Mouse (Mus musculus): Measurements from ENCODE around the gene Tmem87b.

Tmem87b gene

DNA sequence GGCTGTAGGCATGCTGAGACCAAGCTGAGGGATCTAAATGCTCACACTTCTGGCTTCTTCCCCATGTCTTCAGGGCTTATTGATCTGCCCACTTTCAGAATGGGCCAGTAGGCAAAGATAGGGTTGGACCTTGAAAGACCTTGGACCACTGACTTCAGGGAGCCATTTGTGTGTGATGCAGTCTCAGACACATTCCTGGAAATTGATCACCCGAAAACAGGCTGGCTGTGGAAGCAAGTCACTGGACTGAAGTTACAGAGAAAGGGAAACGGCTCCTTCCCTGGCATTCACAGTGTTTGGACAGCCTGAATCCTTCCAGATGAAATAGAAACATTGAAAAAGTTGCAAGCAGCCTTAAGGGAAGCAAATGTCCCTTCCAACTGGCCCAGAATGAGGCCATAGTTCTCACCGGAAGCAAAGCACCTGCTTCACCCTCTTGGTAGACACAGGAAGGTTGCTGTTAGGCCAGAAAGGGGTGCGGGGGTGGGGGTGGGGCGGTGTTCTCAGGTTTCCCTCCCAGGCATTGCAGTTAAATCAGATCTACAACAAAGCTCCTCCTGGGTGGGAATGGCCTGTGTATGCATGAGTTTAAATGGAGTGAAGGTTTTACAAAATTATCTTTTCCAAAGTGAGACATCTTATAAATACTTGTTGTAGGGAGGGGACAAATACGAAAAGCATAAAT lies 70.1 kb downstream of the Tmem87b start:
- no peak for DNase-seq (ENCODE audit: low spot score in 2 of 2)

DNA sequence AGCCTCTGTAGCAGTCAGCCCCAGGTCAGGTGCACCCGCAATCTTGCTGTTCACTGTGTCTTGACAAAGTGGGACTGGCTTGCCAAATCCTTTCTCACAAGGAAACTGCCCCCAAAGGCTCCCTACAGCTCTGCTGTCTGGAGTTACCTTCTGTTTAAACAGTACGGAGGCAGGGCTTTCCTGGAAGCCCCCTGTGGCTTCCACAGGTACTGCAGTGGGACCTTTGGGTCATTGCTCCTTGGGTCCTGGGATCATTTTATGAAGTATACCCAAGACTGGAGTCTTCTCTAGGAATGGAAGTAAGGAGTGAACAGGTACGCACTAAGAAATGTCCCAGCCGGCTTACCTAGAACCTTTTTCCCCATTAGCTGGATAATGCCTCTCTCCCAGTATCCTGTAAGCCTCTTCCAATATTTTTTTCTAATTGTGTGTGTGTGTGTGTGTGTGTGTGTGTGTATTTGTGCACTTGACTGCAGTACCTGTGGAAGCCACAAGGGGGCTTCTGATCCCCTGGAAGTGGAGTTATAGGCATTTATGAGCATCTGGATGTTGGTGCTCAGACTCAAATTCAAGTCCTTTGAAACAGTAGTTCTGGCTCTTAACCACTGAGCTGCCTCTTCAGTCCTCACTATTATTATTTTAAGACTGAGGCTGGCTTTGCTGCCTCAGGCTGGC lies 72.9 kb downstream of the Tmem87b start:
- no peak for DNase-seq (ENCODE audit: low spot score in 2 of 2)

DNA sequence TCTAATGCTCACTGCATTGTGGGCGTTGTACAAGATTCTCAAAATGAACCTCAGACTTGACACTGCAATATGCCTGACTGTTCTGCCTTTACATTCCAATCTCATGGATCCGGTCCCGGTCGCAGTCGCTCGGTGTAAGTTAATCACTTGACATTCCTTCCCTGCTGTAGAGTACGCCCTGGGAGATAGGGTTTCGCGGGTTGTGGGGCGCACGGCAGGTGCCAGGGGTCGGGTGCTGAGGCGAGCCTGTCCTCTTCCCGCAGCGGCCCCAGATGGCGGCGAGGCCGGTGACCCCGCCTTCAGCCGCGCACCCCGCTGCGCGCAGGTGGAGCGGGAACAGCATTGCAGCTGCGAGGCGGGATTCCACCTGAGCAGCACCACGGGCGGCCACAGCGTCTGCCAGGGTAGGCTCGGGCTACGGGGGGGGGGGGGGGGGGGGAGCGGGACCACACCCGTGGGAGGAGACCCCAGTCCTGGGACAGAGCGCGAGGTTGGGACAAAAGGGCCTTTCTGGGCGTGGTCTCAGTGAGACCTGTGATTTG lies 74.3 kb downstream of the Tmem87b start:
- DNase-seq (ENCODE audit: low spot score in 2 of 2): no peak

DNA sequence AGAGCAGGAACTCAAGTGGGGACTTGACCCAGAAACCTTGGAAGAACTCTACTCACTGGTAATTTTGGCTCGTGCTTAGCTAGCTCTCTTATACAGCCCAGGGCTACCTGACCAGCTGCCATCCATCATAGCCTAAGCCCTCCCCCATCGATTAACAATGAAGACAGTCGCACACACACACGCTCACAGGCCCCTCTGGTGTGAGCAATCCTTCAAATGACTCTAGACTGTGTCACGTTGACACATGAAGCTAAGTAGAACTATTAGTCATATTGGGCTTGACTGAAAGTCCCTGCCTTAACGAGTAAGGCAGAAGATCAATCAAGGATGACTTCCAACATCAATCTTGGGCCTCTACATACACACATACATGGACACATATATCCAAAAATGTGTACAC lies 84.9 kb downstream of the Tmem87b start:
- DNase-seq (ENCODE audit: low spot score in 2 of 2): no peak

DNA sequence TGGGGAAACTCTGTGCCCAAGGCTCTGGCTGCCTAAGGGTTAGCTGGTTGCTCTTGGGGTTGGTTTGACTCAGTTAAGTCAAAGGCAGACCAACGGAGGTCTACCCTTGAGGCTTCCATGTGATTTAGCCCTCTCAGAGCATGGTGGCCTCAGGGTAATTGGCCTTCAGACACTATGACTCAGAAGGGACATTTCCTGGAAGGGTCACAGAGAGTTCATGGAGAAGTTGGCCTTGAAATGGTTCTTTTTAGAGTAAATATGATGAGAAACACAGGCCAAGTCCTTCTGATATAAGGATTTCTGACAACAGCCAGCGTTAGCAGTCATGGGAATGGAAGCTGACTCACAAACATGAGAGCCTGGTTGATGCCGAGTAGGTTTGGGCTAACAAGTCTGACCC lies 85.7 kb downstream of the Tmem87b start:
- no peak for DNase-seq (ENCODE audit: low spot score in 2 of 2)

Measured in frontal cortex, postnatal 14 days (tissue).